26 mouse cellular contexts compared by ENCODE assay signal in the genomic region with DNA sequence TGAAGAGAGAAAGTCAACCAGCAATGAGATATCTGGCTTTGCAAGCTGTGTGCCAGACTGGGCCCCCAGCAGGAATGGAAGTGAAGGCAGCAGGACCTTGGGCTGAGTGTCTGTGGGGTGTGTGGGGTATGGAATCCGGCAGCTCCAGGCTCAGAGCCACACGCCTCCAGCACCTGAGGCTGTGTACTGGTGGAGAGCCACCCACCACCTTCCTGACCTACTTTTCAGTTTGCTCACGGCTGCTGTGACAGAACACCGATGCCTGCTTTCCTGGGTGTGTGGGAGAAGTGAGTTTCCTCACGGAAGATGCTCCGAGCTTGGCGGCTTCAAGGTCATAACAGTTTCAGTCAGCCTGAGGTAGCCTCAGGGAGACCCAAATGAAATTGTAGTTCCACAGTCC. TPM values are rescaled to one million over a fixed set of nuclear protein-coding genes. Genes with fewer than 3 reads are reported as not detected.
DNase-seq lines count a peak whose midpoint lies in the region; ATAC-seq and TF ChIP-seq lines count a peak whose summit lies in the region.
"Had no signal": no experiment of that assay in that cellular context is flagged by ENCODE, and none has a peak within 500 bp of the region (broad histone marks: within the 10 kb centered on the region; RNA-seq: fewer than 3 reads in every experiment).

No protein-coding gene starts in this region.

- no peaks in the 10 kb centered on the region for H3K27me3 ChIP-seq in forebrain, embryonic 15.5 days
- H3K27me3 ChIP-seq: embryonic facial prominence, embryonic 13.5 days; forebrain, embryonic 13.5 days; heart, embryonic 13.5 days; neural tube, embryonic 13.5 days had no signal

- peak; percentile 25 for DNase-seq in cerebellum, adult 9-11 months
- no peak for DNase-seq in cerebellum, adult 11-12 months
- DNase-seq in left cerebral cortex, adult 18-20 months (ENCODE audit: low spot score in 2 of 2): peak; percentile 66 to 79
- DNase-seq in left cerebral cortex, postnatal 10 days (ENCODE audit: extremely low spot score in 1 of 2, low spot score in 2 of 2): no peak
- DNase-seq in left cerebral cortex, postnatal 14 days (ENCODE audit: low spot score in 2 of 2): peak; percentile 37 to 61
- DNase-seq: cerebellum, postnatal 10 days; embryo, embryonic 11 days; gastrocnemius, postnatal 25 days; heart, adult 2 months; heart, postnatal 14 days; kidney, adult 9 months; kidney, postnatal 14 days had no signal

- 92% methylated on average over 7 of the region's 7 CpGs for WGBS in forebrain, embryonic 15.5 days

- H3K4me3 ChIP-seq in cortical plate, adult 2 months (ENCODE audit: insufficient read depth, low read length): no peak overlapping the region
- H3K4me3 ChIP-seq in forebrain, embryonic 15.5 days: no peak overlapping the region
- H3K4me3 ChIP-seq: embryonic facial prominence, embryonic 13.5 days; erythroblast, embryonic 14.5 days; forebrain, embryonic 13.5 days; heart, adult 2 months; heart, embryonic 13.5 days; myocyte; neural tube, embryonic 13.5 days had no signal

- H3K27ac ChIP-seq in cortical plate, adult 2 months (ENCODE audit: insufficient read depth, low read length): peak overlapping the region; percentile 34; the same call in 1 of the 2 replicates
- H3K27ac ChIP-seq in forebrain, embryonic 15.5 days (replicated peaks): no peak overlapping the region
- H3K27ac ChIP-seq: embryonic facial prominence, embryonic 13.5 days; forebrain, embryonic 13.5 days; heart, adult 2 months; heart, embryonic 13.5 days; hindbrain, postnatal 0 days; macrophage; neural tube, embryonic 13.5 days had no signal

- no peak overlapping the region for H3K4me2 ChIP-seq in forebrain, embryonic 15.5 days (replicated peaks)
- H3K4me2 ChIP-seq: embryonic facial prominence, embryonic 13.5 days; forebrain, embryonic 13.5 days; heart, embryonic 13.5 days; neural tube, embryonic 13.5 days had no signal

- no peak for ATAC-seq in erythroid progenitor cell, adult 5-6 weeks (replicated peaks; ENCODE audit: low FRiP score, poor library complexity, severe bottlenecking)
- no peak for ATAC-seq in forebrain, embryonic 15.5 days (replicated peaks)
- ATAC-seq: CD4-positive, CD25-positive, alpha-beta regulatory T cell, adult 4 months; forebrain, embryonic 13.5 days; hindbrain, postnatal 0 days; intestine, embryonic 16.5 days; midbrain, embryonic 16.5 days had no signal

- H3K9me3 ChIP-seq in forebrain, embryonic 15.5 days: no peaks in the 10 kb centered on the region
- H3K9me3 ChIP-seq: embryonic facial prominence, embryonic 13.5 days; forebrain, embryonic 13.5 days; heart, embryonic 13.5 days; neural tube, embryonic 13.5 days had no signal

- intact Hi-C loops in left cerebral cortex, postnatal 10 days (cut with DNase I): no loop called here
- intact Hi-C loops in left cerebral cortex, postnatal 14 days (cut with DNase I): no loop called here

- no peak overlapping the region for H3K9ac ChIP-seq in forebrain, embryonic 15.5 days (replicated peaks)
- H3K9ac ChIP-seq: embryonic facial prominence, embryonic 13.5 days; forebrain, embryonic 13.5 days; heart, embryonic 13.5 days; neural tube, embryonic 13.5 days had no signal

- no peak for TF ChIP-seq CTCF in cortical plate, adult 2 months (IDR thresholded peaks at IDR 0.05; ENCODE audit: extremely low read depth, insufficient read depth, low read length)

- peaks cover 6% of the 10 kb centered on the region; the same call in 1 of the 2 replicates for H3K4me1 ChIP-seq in cortical plate, adult 2 months (ENCODE audit: control insufficient read depth, insufficient read depth, low read length)
- no peaks in the 10 kb centered on the region for H3K4me1 ChIP-seq in forebrain, embryonic 15.5 days
- H3K4me1 ChIP-seq: embryonic facial prominence, embryonic 13.5 days; forebrain, embryonic 13.5 days; neural tube, embryonic 13.5 days had no signal

- H3K36me3 ChIP-seq in forebrain, embryonic 15.5 days: no peaks in the 10 kb centered on the region
- H3K36me3 ChIP-seq: embryonic facial prominence, embryonic 13.5 days; heart, embryonic 13.5 days; neural tube, embryonic 13.5 days had no signal

- no peak for TF ChIP-seq POLR2A in cortical plate, adult 2 months (IDR thresholded peaks at IDR 0.05; ENCODE audit: extremely low read depth, insufficient read depth, low read length)

RNA-seq across cellular contexts. Expression of a gene that starts 15.5 kb away (rescaled TPM):
- total RNA-seq in left cerebral cortex, adult 18-20 months (2021): 100 to 1,000 TPM; 357 to 374 TPM
- 100 to 1,000 TPM; 198 to 200 TPM for total RNA-seq in left cerebral cortex, postnatal 10 days (2021)
- 293 and 323 TPM in 2 replicates for polyA plus RNA-seq in cortical plate, adult 2 months (2012; rRNA removed)
- 100 to 1,000 TPM; 261 to 278 TPM for total RNA-seq in left cerebral cortex, postnatal 14 days (2021)
- total RNA-seq in erythroid progenitor cell, adult 5-6 weeks (2015; ENCODE audit: low replicate concordance): not detected in 2 replicates
- not detected in 2 replicates for total RNA-seq in erythroid progenitor cell, adult 5-6 weeks (2017; ENCODE audit: low replicate concordance)
- 20.8 and 21.9 TPM in 2 replicates for polyA plus RNA-seq in forebrain, embryonic 15.5 days (2015; fragmentation: Nextera tagmentation; extraction: Ambion mirVana)
- polyA plus RNA-seq: CD4-positive, CD25-positive, alpha-beta regulatory T cell, adult 4 months; erythroblast, embryonic 14.5 days; macrophage had no signal

RNA-seq across cellular contexts. Expression of a gene that starts 30.9 kb away (rescaled TPM):
- total RNA-seq in left cerebral cortex, adult 18-20 months (2021): 10 to 100 TPM; 14.9 to 15.3 TPM
- 10 to 100 TPM; 14.1 to 17.8 TPM for total RNA-seq in left cerebral cortex, postnatal 10 days (2021)
- polyA plus RNA-seq in cortical plate, adult 2 months (2012; rRNA removed): 18.2 and 18.3 TPM in 2 replicates
- 10 to 100 TPM; 21.7 to 22.1 TPM for total RNA-seq in left cerebral cortex, postnatal 14 days (2021)
- total RNA-seq in erythroid progenitor cell, adult 5-6 weeks (2015; ENCODE audit: low replicate concordance): 23.1 and 27.0 TPM in 2 replicates
- 15.1 TPM in 2 replicates for total RNA-seq in erythroid progenitor cell, adult 5-6 weeks (2017; ENCODE audit: low replicate concordance)
- polyA plus RNA-seq in forebrain, embryonic 15.5 days (2015; fragmentation: Nextera tagmentation; extraction: Ambion mirVana): 3.9 and 5.1 TPM in 2 replicates

Comparison
In these comparisons a context has a peak if more than half of its experiments do, and no peak if none do; other contexts are left out.
1. DNase-seq: peak in cerebellum, adult 9-11 months (single experiment), left cerebral cortex, adult 18-20 months (2 of 2) and left cerebral cortex, postnatal 14 days (2 of 2); none in cerebellum, adult 11-12 months (single experiment) and left cerebral cortex, postnatal 10 days (0 of 2).
2. RNA of a gene that starts 15.5 kb away (total RNA-seq): 357 to 374 TPM in left cerebral cortex, adult 18-20 months, 261 to 278 TPM in left cerebral cortex, postnatal 14 days and 198 to 200 TPM in left cerebral cortex, postnatal 10 days; not detected in erythroid progenitor cell, adult 5-6 weeks; every median in the first group is over 100 times any median in the second.